Mouse (Mus musculus) MEL (cell line): Measurements from ENCODE around the gene Itsn1. TPM values are rescaled to one million over a fixed set of nuclear protein-coding genes. Genes with fewer than 3 reads are reported as not detected.
A peak's percentile ranks its signal among the peaks of the same experiment; 100 is the strongest.

Experiments
- DNase-seq: peaks from one replicate; pipeline ENCODE4 v3.0.0; 2011; ENCODE audit warnings: low read depth, low spot score
- H3K27ac ChIP-seq: 2 replicates; pipeline ENCODE4 v1.5.1; 2012; ENCODE audit warnings: low read depth, mild to moderate bottlenecking, control low read depth, low read length, moderate library complexity; ENCODE audit not compliant: control insufficient read depth
- H3K27me3 ChIP-seq, 2 experiments: fragments of 150-350 bp in 1 of 2; sonication (generic) in 1 of 2; 2 replicates each; pipeline ENCODE4 v1.6.1; 2012; ENCODE audit warnings: low read length in 2 of 2, mild to moderate bottlenecking in 2 of 2, improper control_type of control experiment in 1 of 2, moderate library complexity in 1 of 2; ENCODE audit not compliant: insufficient read depth in 2 of 2, control insufficient read depth in 1 of 2
- H3K36me3 ChIP-seq, 2 experiments: 2 replicates each; pipeline ENCODE4 v1.6.1; 2012 to 2014; ENCODE audit warnings: low read length in 2 of 2, improper control_type of control experiment in 1 of 2, inconsistent platforms in 1 of 2, mild to moderate bottlenecking in 1 of 2; ENCODE audit not compliant: insufficient read depth in 2 of 2, control insufficient read depth in 1 of 2
- H3K4me1 ChIP-seq, 2 experiments: fragments of 150-350 bp in 1 of 2; sonication (generic) in 1 of 2; 2 replicates each; pipeline ENCODE4 v1.6.1; 2012; ENCODE audit warnings: low read length in 2 of 2, improper control_type of control experiment in 1 of 2, mild to moderate bottlenecking in 1 of 2; ENCODE audit not compliant: insufficient read depth in 2 of 2, control insufficient read depth in 1 of 2
- H3K4me3 ChIP-seq, 2 experiments: fragments of 150-350 bp in 1 of 2; sonication (generic) in 1 of 2; 2 replicates each; pipeline ENCODE4 v1.5.1; 2012; ENCODE audit warnings: low read depth in 2 of 2, low read length in 2 of 2, mild to moderate bottlenecking in 2 of 2, moderate library complexity in 2 of 2, control low read depth in 1 of 2, improper control_type of control experiment in 1 of 2; ENCODE audit not compliant: control insufficient read depth in 1 of 2, insufficient read depth in 1 of 2
- H3K79me2 ChIP-seq: 2 replicates; pipeline ENCODE4 v1.6.1; 2012; ENCODE audit warnings: mild to moderate bottlenecking, low read length, moderate library complexity; ENCODE audit not compliant: control insufficient read depth, poor library complexity, insufficient read depth
- H3K9ac ChIP-seq: 2 replicates; pipeline ENCODE4 v1.6.1; 2012; ENCODE audit warnings: low read depth, mild to moderate bottlenecking, control low read depth, low read length, moderate library complexity; ENCODE audit not compliant: control insufficient read depth, poor library complexity, severe bottlenecking
- H3K9me3 ChIP-seq: fragments of 150-350 bp; sonication (generic); replicated peaks from 2 replicates; pipeline ENCODE4 v1.6.1; 2012; ENCODE audit warnings: mild to moderate bottlenecking, low read length, improper control_type of control experiment, moderate library complexity; ENCODE audit not compliant: insufficient read depth
- CHD1 ChIP-seq: IDR thresholded peaks from 2 replicates; pipeline ENCODE4 v1.6.1; 2012; ENCODE audit warnings: low read depth, mild to moderate bottlenecking, inconsistent platforms, low read length, improper control_type of control experiment
- CHD2 ChIP-seq: IDR thresholded peaks from 2 replicates; pipeline ENCODE4 v1.6.1; 2011; ENCODE audit warnings: low read length, improper control_type of control experiment
- CTCF ChIP-seq, 3 experiments: IDR thresholded peaks in 2 of 3; conservative IDR thresholded peaks in 1 of 3; 2 replicates each; pipeline ENCODE4 v1.5.1; 2011 to 2012; ENCODE audit warnings: low read length in 3 of 3, low read depth in 2 of 3, mild to moderate bottlenecking in 2 of 3, improper control_type of control experiment in 1 of 3, inconsistent platforms in 1 of 3, mixed read lengths in 1 of 3, moderate library complexity in 1 of 3; ENCODE audit not compliant: control insufficient read depth in 1 of 3, insufficient read depth in 1 of 3, poor library complexity in 1 of 3, severe bottlenecking in 1 of 3
- E2F4 ChIP-seq: IDR thresholded peaks from 2 replicates; pipeline ENCODE4 v1.6.1; 2011; ENCODE audit warnings: low read depth, low read length, improper control_type of control experiment, borderline replicate concordance
- GABPA ChIP-seq: IDR thresholded peaks from 2 replicates; pipeline ENCODE4 v1.6.1; 2012; ENCODE audit warnings: low read depth, mild to moderate bottlenecking, inconsistent platforms, low read length, improper control_type of control experiment, moderate library complexity
- HCFC1 ChIP-seq: IDR thresholded peaks from 2 replicates; pipeline ENCODE4 v1.6.1; 2012; ENCODE audit warnings: low read depth, mild to moderate bottlenecking, inconsistent platforms, low read length, improper control_type of control experiment, moderate library complexity
- KAT2A ChIP-seq: conservative IDR thresholded peaks from 2 replicates; pipeline ENCODE4 v1.6.1; 2012; ENCODE audit warnings: low read depth, low read length, improper control_type of control experiment, inconsistent platforms
- MAX ChIP-seq: IDR thresholded peaks from 2 replicates; pipeline ENCODE4 v1.6.1; 2011; ENCODE audit warnings: low read length, improper control_type of control experiment
- MAZ ChIP-seq: IDR thresholded peaks from 2 replicates; pipeline ENCODE4 v1.6.1; 2012; ENCODE audit warnings: low read depth, mild to moderate bottlenecking, inconsistent platforms, low read length, improper control_type of control experiment
- MYB ChIP-seq: IDR thresholded peaks from 2 replicates; pipeline ENCODE4 v1.6.1; 2011; ENCODE audit warnings: mild to moderate bottlenecking, low read depth, low read length, improper control_type of control experiment
- NELFE ChIP-seq: IDR thresholded peaks from 2 replicates; pipeline ENCODE4 v1.6.1; 2011; ENCODE audit warnings: low read depth, low read length, improper control_type of control experiment
- NRF1 ChIP-seq: IDR thresholded peaks from 2 replicates; pipeline ENCODE4 v1.6.1; 2014; ENCODE audit warnings: low read depth, mild to moderate bottlenecking, inconsistent platforms, low read length, improper control_type of control experiment, moderate library complexity; ENCODE audit not compliant: poor library complexity, insufficient read depth, severe bottlenecking
- POLR2A ChIP-seq, 2 experiments: IDR thresholded peaks; 2 replicates each; pipeline ENCODE4 v1.6.1; 2011 to 2012; ENCODE audit warnings: low read length in 2 of 2, mild to moderate bottlenecking in 2 of 2, control low read depth in 1 of 2, improper control_type of control experiment in 1 of 2, low read depth in 1 of 2, moderate library complexity in 1 of 2; ENCODE audit not compliant: control insufficient read depth in 1 of 2, insufficient read depth in 1 of 2, poor library complexity in 1 of 2
- POLR2AphosphoS2 ChIP-seq: IDR thresholded peaks from 2 replicates; pipeline ENCODE4 v1.6.1; 2011; ENCODE audit warnings: low read length, improper control_type of control experiment
- RAD21 ChIP-seq: IDR thresholded peaks from 2 replicates; pipeline ENCODE4 v1.6.1; 2011; ENCODE audit warnings: mild to moderate bottlenecking, low read depth, low read length, improper control_type of control experiment
- RCOR1 ChIP-seq: IDR thresholded peaks from 2 replicates; pipeline ENCODE4 v1.6.1; 2012; ENCODE audit warnings: low read depth, mild to moderate bottlenecking, inconsistent platforms, low read length, improper control_type of control experiment
- SIN3A ChIP-seq: IDR thresholded peaks from 2 replicates; pipeline ENCODE4 v1.6.1; 2012; ENCODE audit warnings: low read length, improper control_type of control experiment, inconsistent platforms
- SMC3 ChIP-seq: IDR thresholded peaks from 2 replicates; pipeline ENCODE4 v1.6.1; 2011; ENCODE audit warnings: low read depth, low read length, improper control_type of control experiment
- TBP ChIP-seq: IDR thresholded peaks from 2 replicates; pipeline ENCODE4 v1.8.0; 2011; ENCODE audit warnings: low read depth, low read length, improper control_type of control experiment
- TCF12 ChIP-seq: IDR thresholded peaks from 2 replicates; pipeline ENCODE4 v1.6.1; 2014; ENCODE audit warnings: low read depth, mild to moderate bottlenecking, inconsistent platforms, low read length, improper control_type of control experiment, moderate library complexity
- UBTF ChIP-seq: IDR thresholded peaks from 2 replicates; pipeline ENCODE4 v1.6.1; 2012; ENCODE audit warnings: low read depth, mild to moderate bottlenecking, inconsistent platforms, low read length, improper control_type of control experiment, moderate library complexity, borderline replicate concordance; ENCODE audit not compliant: insufficient read depth
- USF2 ChIP-seq, 2 experiments: IDR thresholded peaks; 2 replicates each; pipeline ENCODE4 v1.6.1; 2011 to 2012; ENCODE audit warnings: improper control_type of control experiment in 2 of 2, low read length in 2 of 2, borderline replicate concordance in 1 of 2, inconsistent platforms in 1 of 2, low read depth in 1 of 2, mild to moderate bottlenecking in 1 of 2; ENCODE audit not compliant: insufficient read depth in 1 of 2
- ZKSCAN1 ChIP-seq: IDR thresholded peaks from 2 replicates; pipeline ENCODE4 v1.6.1; 2012; ENCODE audit warnings: low read depth, mild to moderate bottlenecking, inconsistent platforms, low read length, improper control_type of control experiment, moderate library complexity
- ZNF384 ChIP-seq: IDR thresholded peaks from 2 replicates; pipeline ENCODE4 v1.6.1; 2012; ENCODE audit warnings: low read depth, mild to moderate bottlenecking, inconsistent platforms, low read length, improper control_type of control experiment
- polyA plus RNA-seq, 2 experiments: library from polyadenylated mRNA; stranded (reverse) in 1 of 2; unstranded in 1 of 2; fragments of >175 nt in 1 of 2; fragments of >200 nt in 1 of 2; gene quantifications; 2 replicates each; pipeline versions ENCODE4 v1.2.1 to v1.2.4; 2012; ENCODE audit warnings: low replicate concordance in 2 of 2, low read depth in 1 of 2; ENCODE audit not compliant: insufficient read length in 2 of 2, insufficient read depth in 1 of 2, missing spikeins in 1 of 2
- total RNA-seq: library from RNA; depleted of rRNA; stranded (reverse); fragments of 300-350 nt; gene quantifications from 2 replicates; pipeline ENCODE4 v1.2.3, GENCODE M21; 2012

Itsn1 gene
- total and polyA plus RNA-seq, 3 experiments = 14.7 to 36.5 TPM; not detected in 1

- no peaks in the 10 kb centered on the region for H3K27me3 ChIP-seq
- no peaks in the 10 kb centered on the region for H3K9me3 ChIP-seq
- DNase-seq = peak; percentile 64
- peak overlapping the region; percentile 32 to 45 for H3K4me3 ChIP-seq
- TF ChIP-seq MAZ (peak; percentile 55; the same call in 1 of the 2 replicates), SMC3 (peak; percentile 67), CTCF (IDR thresholded peaks at IDR 0.05 in 2 of 3, conservative IDR thresholded peaks at IDR 0.05 in 1 of 3; ENCODE audit: control insufficient read depth in 1 of 3, insufficient read depth in 1 of 3, low read depth in 2 of 3, low read length in 3 of 3, poor library complexity in 1 of 3, severe bottlenecking in 1 of 3) (peak; percentile 27 to 84 (median 62); a peak in 5 of 6 replicates), CHD2 (no peak), RCOR1 (no peak), RAD21 (peak; percentile 43), UBTF (no peak)
- H3K79me2 ChIP-seq = no peaks in the 10 kb centered on the region
- peaks cover 0 to 9% of the 10 kb centered on the region in 2 experiments; a peak in 2 of 4 replicates for H3K4me1 ChIP-seq
- no peak overlapping the region for H3K27ac ChIP-seq
- peaks cover 0 to 4% of the 10 kb centered on the region in 2 experiments; a peak in 2 of 4 replicates for H3K36me3 ChIP-seq
- H3K9ac ChIP-seq = peak overlapping the region; percentile 42
Observed at GRCm38 (mm10) chr16:91885389-91886122, 156.5 kb downstream of the Itsn1 start.

DNA sequence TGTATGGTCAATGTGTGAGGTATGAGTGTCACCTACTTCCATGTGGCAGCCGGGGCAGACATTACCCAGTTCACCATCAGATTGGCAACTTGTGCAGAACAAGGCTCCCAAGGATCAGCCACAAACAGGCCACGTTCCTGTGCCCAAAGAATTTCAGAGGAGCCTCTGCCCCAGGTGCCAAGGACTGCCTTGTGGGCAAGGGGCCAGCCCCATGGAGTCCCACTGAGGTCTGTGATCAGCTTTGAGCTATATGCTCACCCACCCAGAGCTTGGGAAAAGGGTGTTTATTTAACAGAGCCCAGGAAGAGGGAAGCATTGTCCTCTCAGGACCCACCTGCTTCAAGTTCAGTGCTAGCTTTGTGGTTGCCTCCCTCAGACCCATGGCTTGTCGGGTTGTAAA lies 159.3 kb downstream of the Itsn1 start:
- H3K4me1 ChIP-seq = peaks cover 0 to 19% of the 10 kb centered on the region in 2 experiments; a peak in 2 of 4 replicates
- no peaks in the 10 kb centered on the region for H3K27me3 ChIP-seq
- no peak overlapping the region for H3K27ac ChIP-seq
- no peak overlapping the region for H3K4me3 ChIP-seq
- DNase-seq = no peak
- peaks cover 0 to 4% of the 10 kb centered on the region in 2 experiments; a peak in 2 of 4 replicates for H3K36me3 ChIP-seq
- H3K9me3 ChIP-seq = no peaks in the 10 kb centered on the region
- TF ChIP-seq MAX (no peak), RCOR1 (no peak), E2F4 (no peak), ZKSCAN1 (no peak), KAT2A (no peak), NRF1 (no peak), MYB (no peak)
- no peak overlapping the region for H3K9ac ChIP-seq
- peaks cover 1% of the 10 kb centered on the region; the same call in 1 of the 2 replicates for H3K79me2 ChIP-seq

DNA sequence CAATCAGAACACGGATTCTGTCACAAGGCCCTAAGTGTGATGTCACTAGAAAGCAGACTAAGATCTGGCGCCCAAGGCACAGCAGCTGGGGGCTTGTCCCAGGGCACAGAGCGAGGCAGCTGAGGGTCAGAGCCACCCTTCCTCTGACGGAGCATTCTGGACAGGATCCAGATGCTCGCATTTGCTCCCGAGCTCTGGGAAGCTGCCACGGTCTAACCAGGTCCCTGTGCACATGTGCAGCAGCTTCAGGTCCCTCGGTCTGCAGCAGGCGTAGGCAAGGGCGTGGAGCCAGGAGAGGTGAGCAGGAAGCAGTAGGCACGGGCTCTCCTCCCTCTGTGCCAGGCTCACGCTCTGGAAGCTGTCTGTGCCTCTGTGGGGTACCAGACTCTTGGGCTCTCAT lies 160.8 kb downstream of the Itsn1 start:
- peaks cover 0 to 4% of the 10 kb centered on the region in 2 experiments; a peak in 2 of 4 replicates for H3K36me3 ChIP-seq
- DNase-seq = no peak
- H3K79me2 ChIP-seq = peaks cover 1% of the 10 kb centered on the region; the same call in 1 of the 2 replicates
- no peaks in the 10 kb centered on the region for H3K27me3 ChIP-seq
- no peaks in the 10 kb centered on the region for H3K9me3 ChIP-seq
- TF ChIP-seq USF2 (IDR thresholded peaks at IDR 0.05; ENCODE audit: borderline replicate concordance in 1 of 2, insufficient read depth in 1 of 2, low read depth in 1 of 2, low read length in 2 of 2) = no peak
- TF ChIP-seq ZNF384 = no peak
- no peak for TF ChIP-seq HCFC1
- no peak for TF ChIP-seq TBP
- TF ChIP-seq POLR2A (IDR thresholded peaks at IDR 0.05; ENCODE audit: control insufficient read depth in 1 of 2, insufficient read depth in 1 of 2, low read depth in 1 of 2, low read length in 2 of 2, poor library complexity in 1 of 2) = no peak
- TF ChIP-seq RCOR1 = no peak
- TF ChIP-seq SIN3A = no peak
- no peak for TF ChIP-seq CHD2
- TF ChIP-seq GABPA = no peak
- TF ChIP-seq POLR2AphosphoS2 = no peak
- TF ChIP-seq CHD1 = no peak
- TF ChIP-seq TCF12 = no peak
- TF ChIP-seq NELFE = no peak
- no peak overlapping the region for H3K27ac ChIP-seq
- H3K4me3 ChIP-seq = no peak overlapping the region
- H3K9ac ChIP-seq = no peak overlapping the region
- peaks cover 0 to 22% of the 10 kb centered on the region in 2 experiments; a peak in 2 of 4 replicates for H3K4me1 ChIP-seq
